Mouse (Mus musculus) MEL (cell line): ENCODE measurements at regions not wholly inside any gene's neighbourhood (a gene's known extent, or its start where the extent isn't known, plus 50 kb on each side); places are given as distances from the start of the nearest gene placed in this dataset.

ENCODE experiments used
- DNase-seq: peaks from one replicate; pipeline ENCODE4 v3.0.0; 2011; ENCODE audit warnings: low read depth, low spot score
- H3K27ac ChIP-seq: 2 replicates; pipeline ENCODE4 v1.5.1; 2012; ENCODE audit warnings: low read depth, mild to moderate bottlenecking, control low read depth, low read length, moderate library complexity; ENCODE audit not compliant: control insufficient read depth
- H3K27me3 ChIP-seq, 2 experiments: fragments of 150-350 bp in 1 of 2; sonication (generic) in 1 of 2; 2 replicates each; pipeline ENCODE4 v1.6.1; 2012; ENCODE audit warnings: low read length in 2 of 2, mild to moderate bottlenecking in 2 of 2, improper control_type of control experiment in 1 of 2, moderate library complexity in 1 of 2; ENCODE audit not compliant: insufficient read depth in 2 of 2, control insufficient read depth in 1 of 2
- H3K36me3 ChIP-seq, 2 experiments: 2 replicates each; pipeline ENCODE4 v1.6.1; 2012 to 2014; ENCODE audit warnings: low read length in 2 of 2, improper control_type of control experiment in 1 of 2, inconsistent platforms in 1 of 2, mild to moderate bottlenecking in 1 of 2; ENCODE audit not compliant: insufficient read depth in 2 of 2, control insufficient read depth in 1 of 2
- H3K4me1 ChIP-seq, 2 experiments: fragments of 150-350 bp in 1 of 2; sonication (generic) in 1 of 2; 2 replicates each; pipeline ENCODE4 v1.6.1; 2012; ENCODE audit warnings: low read length in 2 of 2, improper control_type of control experiment in 1 of 2, mild to moderate bottlenecking in 1 of 2; ENCODE audit not compliant: insufficient read depth in 2 of 2, control insufficient read depth in 1 of 2
- H3K4me3 ChIP-seq, 2 experiments: fragments of 150-350 bp in 1 of 2; sonication (generic) in 1 of 2; 2 replicates each; pipeline ENCODE4 v1.5.1; 2012; ENCODE audit warnings: low read depth in 2 of 2, low read length in 2 of 2, mild to moderate bottlenecking in 2 of 2, moderate library complexity in 2 of 2, control low read depth in 1 of 2, improper control_type of control experiment in 1 of 2; ENCODE audit not compliant: control insufficient read depth in 1 of 2, insufficient read depth in 1 of 2
- H3K79me2 ChIP-seq: 2 replicates; pipeline ENCODE4 v1.6.1; 2012; ENCODE audit warnings: mild to moderate bottlenecking, low read length, moderate library complexity; ENCODE audit not compliant: control insufficient read depth, poor library complexity, insufficient read depth
- H3K9ac ChIP-seq: 2 replicates; pipeline ENCODE4 v1.6.1; 2012; ENCODE audit warnings: low read depth, mild to moderate bottlenecking, control low read depth, low read length, moderate library complexity; ENCODE audit not compliant: control insufficient read depth, poor library complexity, severe bottlenecking
- H3K9me3 ChIP-seq: fragments of 150-350 bp; sonication (generic); replicated peaks from 2 replicates; pipeline ENCODE4 v1.6.1; 2012; ENCODE audit warnings: mild to moderate bottlenecking, low read length, improper control_type of control experiment, moderate library complexity; ENCODE audit not compliant: insufficient read depth
- CHD2 ChIP-seq: IDR thresholded peaks from 2 replicates; pipeline ENCODE4 v1.6.1; 2011; ENCODE audit warnings: low read length, improper control_type of control experiment
- CTCF ChIP-seq, 3 experiments: IDR thresholded peaks in 2 of 3; conservative IDR thresholded peaks in 1 of 3; 2 replicates each; pipeline ENCODE4 v1.5.1; 2011 to 2012; ENCODE audit warnings: low read length in 3 of 3, low read depth in 2 of 3, mild to moderate bottlenecking in 2 of 3, improper control_type of control experiment in 1 of 3, inconsistent platforms in 1 of 3, mixed read lengths in 1 of 3, moderate library complexity in 1 of 3; ENCODE audit not compliant: control insufficient read depth in 1 of 3, insufficient read depth in 1 of 3, poor library complexity in 1 of 3, severe bottlenecking in 1 of 3
- E2F4 ChIP-seq: IDR thresholded peaks from 2 replicates; pipeline ENCODE4 v1.6.1; 2011; ENCODE audit warnings: low read depth, low read length, improper control_type of control experiment, borderline replicate concordance
- EP300 ChIP-seq, 2 experiments: IDR thresholded peaks; 2 replicates each; pipeline ENCODE4 v1.6.1; 2011; ENCODE audit warnings: improper control_type of control experiment in 2 of 2, low read length in 2 of 2, low read depth in 1 of 2, mild to moderate bottlenecking in 1 of 2
- ETS1 ChIP-seq: IDR thresholded peaks from 2 replicates; pipeline ENCODE4 v1.6.1; 2012; ENCODE audit warnings: low read depth, mild to moderate bottlenecking, inconsistent platforms, low read length, improper control_type of control experiment, moderate library complexity
- GATA1 ChIP-seq: IDR thresholded peaks from 2 replicates; pipeline ENCODE4 v1.6.1; 2011; ENCODE audit warnings: low read depth, low read length, improper control_type of control experiment
- KAT2A ChIP-seq: conservative IDR thresholded peaks from 2 replicates; pipeline ENCODE4 v1.6.1; 2012; ENCODE audit warnings: low read depth, low read length, improper control_type of control experiment, inconsistent platforms
- MAFK ChIP-seq: IDR thresholded peaks from 2 replicates; pipeline ENCODE4 v1.6.1; 2011; ENCODE audit warnings: low read depth, mild to moderate bottlenecking, low read length, improper control_type of control experiment, borderline replicate concordance
- MAX ChIP-seq: IDR thresholded peaks from 2 replicates; pipeline ENCODE4 v1.6.1; 2011; ENCODE audit warnings: low read length, improper control_type of control experiment
- MAZ ChIP-seq: IDR thresholded peaks from 2 replicates; pipeline ENCODE4 v1.6.1; 2012; ENCODE audit warnings: low read depth, mild to moderate bottlenecking, inconsistent platforms, low read length, improper control_type of control experiment
- MEF2A ChIP-seq: IDR thresholded peaks from 2 replicates; pipeline ENCODE4 v1.6.1; 2014; ENCODE audit warnings: low read depth, mild to moderate bottlenecking, inconsistent platforms, low read length, improper control_type of control experiment; ENCODE audit not compliant: poor library complexity, insufficient replicate concordance, severe bottlenecking; ENCODE audit errors: extremely low read depth
- NRF1 ChIP-seq: IDR thresholded peaks from 2 replicates; pipeline ENCODE4 v1.6.1; 2014; ENCODE audit warnings: low read depth, mild to moderate bottlenecking, inconsistent platforms, low read length, improper control_type of control experiment, moderate library complexity; ENCODE audit not compliant: poor library complexity, insufficient read depth, severe bottlenecking
- POLR2A ChIP-seq, 2 experiments: IDR thresholded peaks; 2 replicates each; pipeline ENCODE4 v1.6.1; 2011 to 2012; ENCODE audit warnings: low read length in 2 of 2, mild to moderate bottlenecking in 2 of 2, control low read depth in 1 of 2, improper control_type of control experiment in 1 of 2, low read depth in 1 of 2, moderate library complexity in 1 of 2; ENCODE audit not compliant: control insufficient read depth in 1 of 2, insufficient read depth in 1 of 2, poor library complexity in 1 of 2
- POLR2AphosphoS2 ChIP-seq: IDR thresholded peaks from 2 replicates; pipeline ENCODE4 v1.6.1; 2011; ENCODE audit warnings: low read length, improper control_type of control experiment
- SIN3A ChIP-seq: IDR thresholded peaks from 2 replicates; pipeline ENCODE4 v1.6.1; 2012; ENCODE audit warnings: low read length, improper control_type of control experiment, inconsistent platforms
- SMC3 ChIP-seq: IDR thresholded peaks from 2 replicates; pipeline ENCODE4 v1.6.1; 2011; ENCODE audit warnings: low read depth, low read length, improper control_type of control experiment
- TCF12 ChIP-seq: IDR thresholded peaks from 2 replicates; pipeline ENCODE4 v1.6.1; 2014; ENCODE audit warnings: low read depth, mild to moderate bottlenecking, inconsistent platforms, low read length, improper control_type of control experiment, moderate library complexity
- ZC3H11A ChIP-seq: IDR thresholded peaks from 2 replicates; pipeline ENCODE4 v1.6.1; 2012; ENCODE audit warnings: low read depth, mild to moderate bottlenecking, inconsistent platforms, low read length, improper control_type of control experiment
- ZMIZ1 ChIP-seq: IDR thresholded peaks from 2 replicates; pipeline ENCODE4 v1.6.1; 2012; ENCODE audit warnings: low read depth, mild to moderate bottlenecking, inconsistent platforms, low read length, improper control_type of control experiment, moderate library complexity
- ZNF384 ChIP-seq: IDR thresholded peaks from 2 replicates; pipeline ENCODE4 v1.6.1; 2012; ENCODE audit warnings: low read depth, mild to moderate bottlenecking, inconsistent platforms, low read length, improper control_type of control experiment

DNA sequence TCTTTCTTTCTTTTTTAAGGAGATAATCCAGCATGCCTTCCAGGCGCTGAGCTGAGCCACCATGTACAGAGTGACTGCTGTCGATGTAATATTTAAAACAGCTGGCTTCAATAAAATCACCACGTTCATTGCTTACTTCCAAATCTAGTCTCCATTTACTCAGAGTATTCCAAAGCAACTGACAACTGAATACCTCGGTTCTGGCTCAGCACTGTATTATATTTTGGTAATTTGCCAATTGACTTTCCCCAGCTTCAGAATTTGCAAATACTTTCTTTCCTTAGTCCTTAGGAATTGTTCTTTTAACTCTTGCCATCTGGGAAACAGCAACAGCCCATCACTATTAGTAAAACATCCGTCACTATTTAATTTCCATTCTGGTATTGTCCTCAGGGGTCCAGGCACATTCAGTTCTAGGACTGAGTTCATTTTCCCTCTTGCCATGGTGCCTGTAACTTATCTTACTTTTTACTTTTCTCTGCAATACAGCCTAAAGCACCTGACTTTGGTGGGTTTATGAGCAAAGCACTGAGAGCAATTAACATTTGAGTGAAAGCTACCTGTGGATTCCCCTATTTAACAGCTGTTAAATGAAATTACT is 871.8 kb downstream of the Tbl1xr1 start:
- Histone ChIP-seq H3K79me2 (no peaks in the 10 kb centered on the region), H3K27ac (no peak overlapping the region), H3K9me3 (no peaks in the 10 kb centered on the region), H3K4me3 (no peak overlapping the region), H3K27me3 (no peaks in the 10 kb centered on the region), H3K36me3 (no peaks in the 10 kb centered on the region), H3K4me1 (no peaks in the 10 kb centered on the region), H3K9ac (no peak overlapping the region)
- no peak for DNase-seq
- TF ChIP-seq ZNF384 = no peak
- no peak for TF ChIP-seq CHD2
- TF ChIP-seq MAX = no peak
- no peak for TF ChIP-seq SMC3
- no peak for TF ChIP-seq ZMIZ1
- no peak for TF ChIP-seq POLR2AphosphoS2
- TF ChIP-seq SIN3A = no peak
- TF ChIP-seq TCF12 = no peak
- no peak for TF ChIP-seq KAT2A
- TF ChIP-seq ZC3H11A = no peak
- no peak for TF ChIP-seq POLR2A (IDR thresholded peaks at IDR 0.05; ENCODE audit: control insufficient read depth in 1 of 2, insufficient read depth in 1 of 2, low read depth in 1 of 2, low read length in 2 of 2, poor library complexity in 1 of 2)
- TF ChIP-seq E2F4 = no peak
- TF ChIP-seq NRF1 = no peak
- TF ChIP-seq MAZ = no peak
- TF ChIP-seq GATA1 = no peak
- TF ChIP-seq MEF2A = no peak
- TF ChIP-seq CTCF (IDR thresholded peaks at IDR 0.05 in 2 of 3, conservative IDR thresholded peaks at IDR 0.05 in 1 of 3; ENCODE audit: control insufficient read depth in 1 of 3, insufficient read depth in 1 of 3, low read depth in 2 of 3, low read length in 3 of 3, poor library complexity in 1 of 3, severe bottlenecking in 1 of 3) = no peak
- TF ChIP-seq EP300 (IDR thresholded peaks at IDR 0.05; ENCODE audit: low read depth in 1 of 2, low read length in 2 of 2) = no peak

DNA sequence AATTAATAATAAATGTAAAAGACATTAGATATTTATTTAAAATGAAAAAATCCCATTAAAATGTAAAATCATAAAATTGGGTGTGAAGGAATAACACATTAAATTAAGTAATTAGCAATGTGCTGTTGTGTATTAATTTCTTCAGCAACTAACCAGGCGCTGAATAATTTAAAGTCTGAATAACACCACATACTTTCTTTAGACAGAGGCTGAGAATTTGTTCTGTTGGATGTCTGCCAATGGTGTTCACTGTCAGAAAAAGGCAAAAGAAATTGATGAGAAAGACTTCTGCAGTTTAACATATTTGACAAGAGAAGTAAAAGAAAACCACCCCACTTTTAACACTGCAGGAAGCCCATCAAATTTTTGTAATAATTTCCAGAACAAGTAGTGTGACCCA is 881.0 kb downstream of the Tbl1xr1 start:
- no peak for TF ChIP-seq GATA1
- no peak for TF ChIP-seq ETS1
- no peak for TF ChIP-seq MEF2A
- TF ChIP-seq KAT2A = no peak
- no peak for TF ChIP-seq MAFK
- TF ChIP-seq E2F4 = no peak
- Histone ChIP-seq H3K4me1 (no peaks in the 10 kb centered on the region), H3K27me3 (no peaks in the 10 kb centered on the region), H3K9ac (no peak overlapping the region), H3K27ac (no peak overlapping the region), H3K9me3 (no peaks in the 10 kb centered on the region), H3K36me3 (no peaks in the 10 kb centered on the region), H3K79me2 (no peaks in the 10 kb centered on the region), H3K4me3 (no peak overlapping the region)
- DNase-seq = no peak
